Mouse (Mus musculus): ENCODE measurements at regions not wholly inside any gene's neighbourhood (a gene's known extent, or its start where the extent isn't known, plus 50 kb on each side); places are given as distances from the start of the nearest gene placed in this dataset.
"Not testable (repeated sequence)": the region's sequence is repeated elsewhere in the genome, so short reads cannot be mapped to it uniquely, and the experiment has no call there.

- no peak for DNase-seq (ENCODE audit: low spot score in 2 of 2)
These were observed 198.2 kb upstream of the Six2 start for GRCm38 (mm10) chr17:85886237-85886636.

DNA sequence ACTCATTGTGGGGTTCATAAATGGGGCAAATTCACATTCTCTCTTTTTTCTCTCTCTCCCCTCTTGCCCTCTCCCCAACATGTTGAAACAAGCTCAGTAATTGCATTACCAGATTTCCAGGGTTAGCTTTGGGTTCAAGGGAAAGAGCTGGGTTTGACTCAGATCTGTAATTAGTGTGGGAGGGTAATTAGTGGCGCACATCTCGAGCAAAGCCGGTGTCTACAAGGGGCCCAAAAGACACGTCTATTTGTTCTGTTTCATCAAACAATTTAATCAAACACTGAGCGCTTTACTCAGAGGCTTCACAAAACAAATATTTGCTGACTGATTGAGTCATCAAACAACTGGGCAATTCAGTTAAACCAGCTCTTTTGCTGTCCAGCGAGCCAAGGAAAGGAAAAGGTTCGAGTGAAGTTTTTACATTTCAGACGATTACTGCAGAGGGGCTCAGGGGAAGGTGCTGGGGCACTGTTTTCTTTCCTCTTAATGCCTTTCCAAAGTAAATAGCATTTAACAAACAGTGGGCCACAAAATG lies 193.6 kb upstream of the Six2 start:
- no peak for DNase-seq (ENCODE audit: low spot score in 2 of 2)

DNA sequence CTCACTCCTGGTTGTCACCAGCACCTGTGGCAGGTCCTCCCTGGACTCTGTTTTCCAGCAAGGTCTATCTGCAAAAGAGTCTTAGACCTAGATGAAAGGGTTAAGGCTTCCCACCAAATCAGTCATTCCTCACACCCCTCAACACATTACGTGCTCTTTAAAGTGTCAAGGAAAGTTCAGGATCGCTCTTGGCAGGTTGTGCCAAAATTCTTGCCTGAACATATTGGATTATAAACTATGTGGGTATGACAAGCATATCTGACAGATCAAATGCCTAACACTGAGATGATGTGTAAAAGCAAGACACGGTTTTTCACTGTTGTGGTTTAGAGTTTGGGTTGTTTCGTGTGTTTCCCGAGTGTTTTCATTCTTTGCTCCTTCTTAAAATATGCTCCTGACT lies 193.0 kb upstream of the Six2 start:
- DNase-seq (ENCODE audit: low spot score in 2 of 2) = no peak

DNA sequence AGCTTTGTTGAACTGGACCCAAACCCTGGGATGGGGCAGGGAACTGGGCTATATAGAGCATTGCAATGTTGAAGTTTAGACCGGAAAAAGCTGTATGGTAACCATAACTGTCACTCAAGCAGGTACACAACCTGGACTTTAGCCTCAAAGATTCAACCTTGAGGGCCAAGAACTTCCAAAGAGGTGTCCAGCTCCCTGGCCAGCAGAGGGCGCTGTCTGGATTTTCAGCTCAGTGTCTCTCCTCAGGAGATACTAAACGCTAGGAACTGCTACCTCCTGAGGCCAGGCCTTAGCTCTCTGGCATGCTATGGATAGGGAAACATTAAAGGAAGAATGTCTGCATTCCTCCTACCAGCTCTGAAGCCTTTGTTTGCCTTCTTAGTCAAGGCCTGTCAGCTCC lies 189.4 kb upstream of the Six2 start:
- peak; percentile 5 to 54 for DNase-seq (ENCODE audit: low spot score in 2 of 2)

DNA sequence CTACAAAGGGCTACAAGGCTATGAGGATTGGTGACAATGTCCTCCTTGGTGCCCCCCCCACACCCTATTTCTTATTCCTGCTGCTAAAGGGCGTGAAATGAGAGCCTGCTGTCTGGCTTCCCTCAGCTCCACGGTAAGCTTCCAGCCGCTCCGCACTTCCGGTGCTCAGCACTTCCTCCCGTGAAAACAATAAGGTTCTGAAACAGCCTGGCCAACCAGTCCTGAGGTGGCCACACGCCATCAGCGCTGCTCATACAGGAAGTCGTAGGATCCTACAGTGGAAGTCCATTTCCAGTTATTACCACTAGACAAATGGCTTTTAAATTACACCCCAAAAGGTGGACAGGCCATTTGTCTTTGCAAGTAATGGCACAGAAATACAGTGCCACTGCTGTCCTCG lies 188.8 kb upstream of the Six2 start:
- no peak for DNase-seq (ENCODE audit: low spot score in 2 of 2)

DNA sequence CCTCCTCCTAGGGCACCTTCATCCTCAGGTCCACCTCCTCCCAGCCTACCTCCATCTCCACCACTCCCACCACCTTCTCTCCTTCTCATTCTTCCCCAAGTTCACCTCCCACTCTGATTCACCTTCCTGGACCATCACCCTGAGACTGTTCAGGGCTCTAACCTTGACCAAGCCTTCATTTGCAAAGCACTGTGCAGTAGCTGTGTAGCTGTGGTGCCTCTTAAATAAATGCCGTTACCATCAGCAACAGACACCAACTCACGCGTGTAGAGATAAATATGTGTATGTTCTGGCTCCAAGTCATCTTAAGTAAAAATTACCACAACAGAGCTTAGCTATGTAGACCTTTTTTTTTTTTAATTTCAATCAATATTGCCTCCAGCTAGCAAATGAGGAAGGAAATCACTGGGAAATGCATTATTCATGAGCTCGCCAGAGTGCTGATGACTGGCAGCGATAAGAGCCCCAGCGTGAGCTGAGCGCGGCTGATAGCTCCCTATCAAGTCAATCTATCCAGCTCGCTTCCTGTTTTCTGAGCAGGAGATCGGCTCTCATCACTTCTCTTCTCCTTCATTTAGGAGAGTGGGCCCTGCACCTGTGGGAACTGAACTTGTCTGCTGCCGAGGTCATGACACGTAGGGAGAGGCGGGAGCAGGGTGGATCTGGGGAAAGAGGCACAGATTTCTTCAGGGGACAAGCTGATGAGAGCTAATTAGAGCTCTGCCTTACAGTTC lies 185.9 kb upstream of the Six2 start:
- DNase-seq (ENCODE audit: low spot score in 2 of 2) = no peak

DNA sequence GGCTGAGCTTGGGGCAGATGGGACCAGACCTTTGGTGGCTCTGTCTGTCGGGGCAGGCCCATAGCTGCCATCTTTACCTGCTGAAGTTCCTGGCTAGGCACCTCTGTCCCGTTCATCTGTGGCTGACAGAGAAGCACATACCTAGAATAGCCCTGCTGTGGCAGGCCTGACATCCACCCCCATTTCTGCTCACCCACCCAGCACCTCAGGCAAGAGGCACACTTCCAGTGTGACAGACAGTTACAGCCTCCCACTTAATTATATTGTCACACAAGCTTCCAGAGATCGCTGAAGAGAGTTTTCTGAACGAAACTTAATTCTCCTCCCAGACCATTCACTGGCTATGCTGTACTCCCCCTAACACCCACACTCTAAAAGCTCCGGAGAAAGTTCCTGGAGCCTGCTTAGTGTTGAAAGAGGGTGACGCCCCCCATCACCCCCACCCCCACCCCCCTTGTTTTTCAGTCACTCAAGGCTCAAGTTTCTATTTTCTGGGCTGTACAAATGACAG lies 184.9 kb upstream of the Six2 start:
- no peak for DNase-seq (ENCODE audit: low spot score in 2 of 2)

DNA sequence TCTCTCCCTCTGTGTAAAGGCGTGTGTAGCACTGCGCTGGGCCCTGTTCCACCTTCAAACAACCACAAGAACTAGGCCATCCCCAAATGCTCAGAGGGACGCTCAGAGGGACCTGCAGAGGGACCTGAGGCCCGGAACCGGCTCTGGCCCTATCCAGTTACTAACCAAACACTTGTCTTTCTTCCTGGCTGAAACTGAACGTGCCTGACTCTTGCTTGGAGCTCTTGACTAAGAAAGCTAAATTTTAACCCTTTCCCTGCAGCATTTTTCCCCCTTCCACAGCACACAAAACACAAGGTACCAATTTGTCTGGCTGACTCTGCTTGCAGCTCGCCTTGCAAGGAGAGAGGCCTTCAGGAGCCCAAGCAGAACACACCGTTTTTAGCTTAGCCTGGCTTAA lies 182.3 kb upstream of the Six2 start:
- no peak for DNase-seq (ENCODE audit: low spot score in 2 of 2)

DNA sequence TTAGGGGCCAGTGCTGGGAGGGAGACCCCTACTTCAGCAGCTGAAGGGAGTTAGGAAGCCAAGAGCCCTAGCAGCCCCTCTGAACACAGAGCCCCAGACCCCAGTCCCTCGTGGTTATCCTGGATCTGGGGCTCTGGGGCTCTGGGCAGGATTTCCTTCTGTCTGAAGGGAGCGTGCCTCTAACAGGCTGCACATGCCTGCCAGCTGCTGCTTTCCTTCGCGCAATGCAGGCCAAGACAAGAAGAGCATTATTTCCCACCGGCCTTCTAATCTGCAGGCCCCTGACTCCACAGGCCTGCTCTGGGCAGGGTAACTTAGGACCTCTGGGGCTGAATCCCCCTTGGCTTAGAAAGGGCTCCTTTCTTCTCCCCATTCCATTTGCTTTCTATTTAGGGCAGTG lies 181.1 kb upstream of the Six2 start:
- no peak for DNase-seq (ENCODE audit: low spot score in 2 of 2)

DNA sequence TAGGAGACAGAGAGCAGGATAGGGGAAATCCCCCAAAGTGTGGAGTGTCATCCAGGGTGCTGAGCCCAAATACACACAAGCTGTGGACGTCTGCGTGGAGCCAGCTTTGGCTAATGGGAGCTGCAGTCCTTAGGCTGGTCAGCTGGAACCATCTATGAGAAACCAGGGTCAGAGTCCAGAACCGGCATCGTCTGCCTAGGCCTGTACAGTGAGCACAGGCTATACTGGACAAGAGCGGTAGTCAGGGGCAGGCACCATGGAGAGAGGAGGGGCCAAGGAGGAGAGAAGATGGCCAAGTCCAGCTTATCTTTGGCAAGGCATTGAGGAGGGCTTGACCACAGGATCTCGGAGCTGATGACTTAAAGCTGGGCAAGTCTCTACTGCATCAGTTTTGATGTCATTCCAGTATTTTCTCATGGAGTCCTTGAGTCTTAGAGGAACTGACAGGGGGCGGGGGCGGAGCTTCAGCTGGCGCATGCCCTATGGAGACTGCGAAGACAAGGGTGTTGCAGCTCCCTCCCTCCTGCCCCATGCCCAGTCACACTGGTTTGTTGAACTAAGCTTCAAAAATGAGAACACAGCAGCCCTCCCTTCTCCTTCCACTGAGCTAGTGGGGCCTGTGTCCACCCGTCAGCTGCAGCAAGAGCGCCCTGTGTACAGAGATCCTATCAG lies 180.0 kb upstream of the Six2 start:
- DNase-seq (ENCODE audit: low spot score in 2 of 2) = no peak

DNA sequence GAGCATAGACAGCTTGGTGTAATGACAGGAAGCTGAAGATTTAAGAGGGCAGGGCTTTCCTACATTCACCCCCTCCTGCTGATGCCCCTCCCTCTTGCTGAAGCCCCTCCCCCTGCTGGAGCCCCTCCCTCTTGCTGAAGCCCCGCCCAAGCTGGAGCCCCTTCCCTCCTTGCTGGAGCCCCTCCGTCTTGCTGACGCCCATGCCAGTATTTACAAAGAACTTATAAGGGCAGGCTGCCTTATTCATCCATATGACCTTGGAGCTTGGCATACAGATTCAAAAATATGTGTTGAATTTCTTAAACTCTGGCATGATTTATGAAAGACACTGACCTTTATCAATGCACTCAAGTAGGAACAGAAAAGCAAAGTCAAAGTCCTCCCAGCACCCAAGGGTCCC lies 178.5 kb upstream of the Six2 start:
- no peak for DNase-seq (ENCODE audit: low spot score in 2 of 2)

- no peak for DNase-seq (ENCODE audit: low spot score in 2 of 2)
These were observed 177.9 kb upstream of the Six2 start for GRCm38 (mm10) chr17:85865940-85866339.

DNA sequence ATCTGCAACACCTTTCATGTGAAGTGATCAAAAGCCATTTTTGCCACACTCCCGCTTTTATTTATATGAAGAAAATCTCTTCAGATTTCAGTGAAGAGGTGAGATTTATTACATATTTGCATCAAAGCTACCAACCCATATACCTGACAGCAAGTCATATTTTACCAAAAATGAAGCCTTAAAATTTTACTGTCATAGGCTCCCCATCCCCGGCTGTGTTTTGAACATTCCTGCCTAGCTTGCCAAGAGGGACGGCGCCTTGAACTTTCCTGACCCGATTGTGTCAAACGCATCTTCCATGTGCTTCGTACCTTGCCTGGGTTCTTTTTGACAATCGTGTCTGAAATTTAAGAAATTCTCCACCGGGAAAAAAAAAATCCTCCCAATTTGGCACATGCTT lies 173.3 kb upstream of the Six2 start:
- no peak for DNase-seq (ENCODE audit: low spot score in 2 of 2)

DNA sequence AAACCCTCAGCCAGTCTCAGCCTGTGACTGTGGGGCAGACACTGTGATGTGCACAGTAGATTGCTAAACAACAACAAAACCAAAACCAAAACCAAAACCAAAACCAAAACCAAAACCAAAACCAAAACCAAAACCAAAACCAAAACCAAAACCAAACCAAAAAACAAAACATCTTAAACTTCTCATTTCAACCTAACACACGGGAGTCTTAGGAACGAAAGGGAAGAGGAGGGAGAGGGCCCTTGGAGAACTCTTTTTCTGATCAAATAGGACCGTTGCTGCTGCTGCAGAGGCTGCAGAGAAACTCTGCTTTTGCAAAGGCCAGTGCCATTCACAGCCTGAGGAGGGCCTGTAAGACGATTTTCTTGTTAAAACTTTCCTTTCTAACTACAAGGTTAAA lies 172.7 kb upstream of the Six2 start:
- DNase-seq (ENCODE audit: low spot score in 2 of 2) = no peak

DNA sequence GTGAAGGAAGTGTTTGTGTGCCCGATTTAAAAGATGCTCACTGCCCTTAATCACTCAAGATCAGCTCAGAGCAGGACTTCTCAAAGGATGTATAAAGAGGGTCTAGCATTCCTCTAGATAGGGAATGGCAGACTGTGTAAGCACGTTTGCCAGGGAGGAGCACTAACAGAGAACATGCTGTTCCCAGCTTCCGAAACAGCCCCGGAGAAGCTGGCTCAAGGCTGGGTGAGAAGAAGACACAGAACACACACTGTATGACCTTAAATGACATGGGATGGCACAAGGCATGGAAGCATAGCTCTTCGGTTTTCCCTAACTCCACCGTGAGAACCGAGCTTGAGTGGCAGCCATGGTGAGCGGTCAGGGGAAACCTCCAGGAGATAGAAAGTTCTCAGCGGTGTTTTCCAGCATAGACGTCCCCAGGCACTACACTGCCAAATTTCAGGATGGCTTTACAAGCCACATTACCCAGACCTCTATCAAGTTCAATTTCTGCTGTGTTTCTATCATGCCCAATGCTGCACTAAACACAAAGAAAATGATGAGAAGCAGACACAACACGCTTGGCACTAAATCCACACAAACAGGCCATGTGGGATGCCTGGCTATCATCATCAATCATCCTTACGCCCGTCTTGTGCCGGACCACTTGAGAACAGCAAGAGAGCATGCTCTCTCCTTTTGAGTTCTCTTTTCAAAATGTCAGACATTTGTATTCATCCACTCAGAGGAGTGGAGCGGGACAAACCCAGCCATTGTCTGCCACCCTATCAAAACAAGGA lies 172.0 kb upstream of the Six2 start:
- no peak for DNase-seq (ENCODE audit: low spot score in 2 of 2)

DNA sequence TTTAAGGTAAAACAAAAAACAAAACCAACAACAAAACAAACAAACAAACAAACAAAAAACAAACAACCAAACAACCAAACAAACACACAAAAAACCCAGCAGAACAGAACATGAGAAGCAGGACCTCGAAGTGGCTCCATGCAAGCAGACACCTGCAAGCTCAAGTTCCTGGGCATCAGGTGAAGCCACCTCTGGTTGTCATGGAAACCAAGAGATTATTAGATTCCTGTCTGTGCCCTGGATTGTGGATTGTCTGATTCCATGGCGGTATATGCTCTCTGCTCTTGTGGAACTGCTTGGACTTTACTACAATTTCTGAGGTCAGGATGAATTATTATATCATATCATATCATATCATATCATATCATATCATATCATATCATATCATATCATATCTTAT lies 170.4 kb upstream of the Six2 start:
- DNase-seq (ENCODE audit: low spot score in 2 of 2) = no peak

DNA sequence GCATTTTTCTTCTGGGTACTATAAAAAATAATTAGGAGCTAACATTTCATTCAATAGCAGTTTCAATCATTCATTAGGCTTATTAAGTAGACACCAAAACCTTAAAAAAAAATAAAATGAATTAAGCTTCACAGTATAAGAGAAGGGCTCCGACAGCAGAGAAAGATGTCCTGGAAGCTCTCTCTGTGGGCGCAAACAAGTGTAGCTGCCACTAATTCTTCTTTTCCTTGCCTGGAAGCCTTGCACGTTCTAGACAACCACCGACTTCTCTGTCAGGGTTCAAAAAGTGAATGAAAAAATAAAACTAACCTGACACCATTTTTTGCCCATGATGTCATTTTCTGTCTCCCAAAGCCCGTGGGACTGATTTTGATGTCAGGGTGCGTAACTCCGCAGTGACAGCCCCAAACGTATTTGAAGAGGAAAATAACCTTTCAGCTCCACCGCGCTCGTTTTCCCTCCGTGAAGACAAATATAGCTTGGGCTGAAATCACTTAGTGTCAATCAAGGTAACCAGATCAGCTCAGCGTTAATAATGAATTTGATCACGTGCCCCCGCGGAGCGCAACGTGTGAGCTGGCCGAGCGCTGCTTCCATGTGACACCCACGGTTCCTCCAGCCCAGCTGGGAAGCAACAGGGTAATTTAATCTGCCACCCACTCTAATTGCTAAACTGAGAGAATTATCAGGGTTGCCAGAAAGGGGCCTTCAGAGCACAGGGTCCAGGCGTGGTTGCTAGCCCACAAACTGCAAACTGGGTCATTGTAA lies 169.8 kb upstream of the Six2 start:
- no peak for DNase-seq (ENCODE audit: low spot score in 2 of 2)

DNA sequence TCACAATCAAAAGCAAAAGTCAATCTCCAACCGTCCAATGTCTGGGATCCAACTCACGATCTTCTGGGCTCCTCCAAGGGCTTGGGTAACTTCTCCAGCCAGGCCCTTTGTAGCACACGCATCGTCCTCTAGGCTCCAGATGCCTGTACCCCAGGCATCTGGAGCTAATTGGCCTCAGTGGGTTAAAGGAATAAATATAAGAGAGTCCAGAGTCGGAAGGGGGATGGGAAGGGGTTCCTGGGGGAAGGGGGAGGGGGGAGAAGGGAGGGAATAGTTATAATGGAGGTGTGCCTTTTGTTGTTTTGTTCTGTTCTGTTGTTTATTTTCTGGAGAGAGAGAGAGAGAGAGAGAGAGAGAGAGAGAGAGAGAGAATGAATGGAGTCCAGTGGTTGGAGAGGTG lies 168.8 kb upstream of the Six2 start:
- DNase-seq (ENCODE audit: low spot score in 2 of 2) = not testable (repeated sequence)

DNA sequence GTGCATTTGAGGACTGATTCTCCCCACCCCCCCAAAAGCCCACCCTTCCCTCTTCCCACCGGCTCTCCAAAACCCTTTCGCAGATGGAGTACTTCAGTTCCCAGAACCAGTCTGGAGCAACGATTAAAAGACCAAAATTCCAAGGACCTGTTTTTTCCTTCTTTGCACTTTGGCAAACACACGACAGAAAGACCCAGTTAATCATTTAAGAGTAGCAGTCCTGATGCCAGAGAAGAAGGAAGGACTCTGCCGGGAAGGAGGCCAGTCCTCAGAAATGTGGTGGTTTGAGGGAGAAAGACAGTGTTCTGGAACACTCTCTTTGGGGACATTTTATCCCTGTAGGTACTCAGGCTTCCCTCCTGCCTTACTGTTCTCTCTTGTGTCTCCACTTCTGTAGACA lies 165.1 kb upstream of the Six2 start:
- DNase-seq (ENCODE audit: low spot score in 2 of 2) = no peak

DNA sequence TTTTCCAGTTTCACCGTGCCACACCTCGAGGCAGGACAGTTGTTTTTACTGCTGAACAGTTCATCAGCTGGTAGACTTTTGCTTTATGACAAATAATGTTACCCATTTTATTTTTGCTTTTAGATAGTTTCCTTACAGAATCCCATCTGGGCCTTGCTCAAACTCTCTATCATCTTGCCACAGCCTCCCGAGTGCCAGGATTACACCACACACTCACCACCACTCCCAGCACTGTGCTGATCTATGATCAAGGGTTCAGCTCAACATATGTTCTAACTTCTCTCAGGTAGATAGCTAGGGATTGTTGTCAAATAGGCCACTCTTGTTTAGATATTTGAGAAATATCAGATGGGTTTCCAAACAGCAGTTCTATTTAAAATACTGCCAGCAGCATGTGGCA lies 160.5 kb upstream of the Six2 start:
- DNase-seq (ENCODE audit: low spot score in 2 of 2) = no peak

- DNase-seq (ENCODE audit: low spot score in 2 of 2) = no peak
These were observed 159.7 kb upstream of the Six2 start for GRCm38 (mm10) chr17:85847756-85848155.

DNA sequence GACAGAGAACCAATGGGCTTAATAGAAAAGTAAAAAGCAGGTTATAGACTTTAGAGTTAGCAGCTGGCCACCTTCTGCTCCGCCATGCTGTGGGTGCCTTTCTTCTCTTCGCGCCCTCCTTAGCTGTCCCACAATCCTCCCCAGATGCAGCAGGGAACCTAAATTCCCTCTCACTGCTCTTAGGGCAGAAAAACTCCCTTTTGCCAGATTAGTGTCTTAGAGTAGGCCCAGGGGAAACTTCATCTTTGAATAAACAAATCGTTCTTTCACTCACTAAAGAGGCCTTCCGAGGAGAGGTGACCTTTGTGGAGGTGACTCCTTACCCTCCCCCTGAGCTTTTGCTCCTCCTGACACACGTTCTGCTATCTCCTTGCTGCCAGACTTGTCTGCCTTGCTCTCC lies 157.0 kb upstream of the Six2 start:
- no peak for DNase-seq (ENCODE audit: low spot score in 2 of 2)

Data from thymus, postnatal 10 days (tissue).